Mouse (Mus musculus): ENCODE measurements around the gene Thada.

Gene Thada

DNA sequence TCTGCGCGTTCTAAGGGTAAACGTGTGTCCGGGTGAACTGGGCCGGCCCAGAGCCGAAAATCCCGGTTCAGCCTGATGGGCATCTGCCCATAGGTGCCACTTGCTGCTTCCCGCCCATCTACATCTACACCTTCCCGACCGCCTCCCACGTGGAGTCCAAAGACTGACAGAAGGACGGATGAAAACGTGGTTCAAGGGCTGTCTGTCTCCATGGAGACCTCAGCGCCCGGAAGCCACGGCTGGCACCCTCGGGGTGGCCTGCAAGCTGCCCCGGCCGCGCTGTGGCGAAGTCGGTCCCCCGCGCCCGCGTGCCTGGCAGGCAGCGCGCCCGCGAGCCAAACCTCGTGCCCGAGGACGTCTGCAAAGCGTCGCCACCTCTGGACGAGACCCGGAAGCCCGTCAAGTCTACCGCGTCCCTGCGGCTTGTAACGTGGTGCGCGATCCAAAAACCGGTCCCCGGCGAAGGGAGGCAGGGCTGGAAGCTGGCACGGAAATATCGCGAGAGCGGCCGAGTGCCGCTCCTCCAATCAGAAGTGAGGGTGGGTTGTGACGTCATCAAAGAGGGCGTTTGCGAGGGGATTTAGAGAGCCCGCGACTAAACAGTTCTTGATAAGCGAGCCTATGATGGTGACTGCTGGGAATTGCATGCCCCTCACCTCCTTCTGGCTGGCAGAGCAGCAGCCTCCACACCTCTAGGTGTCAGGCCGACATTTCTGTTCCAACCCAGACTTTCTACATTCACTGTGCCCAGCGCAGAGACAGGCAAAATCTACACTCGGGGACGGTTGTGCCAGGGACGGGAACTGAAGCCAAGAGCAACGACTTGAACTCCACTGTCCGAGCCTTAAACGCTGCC, at the start of gene Thada:
Gene Thada, minus strand, starts transcription at position 453 of the 856 bp plus-strand sequence.
- peak; percentile 100 for DNase-seq (ENCODE audit: low read depth)

DNA sequence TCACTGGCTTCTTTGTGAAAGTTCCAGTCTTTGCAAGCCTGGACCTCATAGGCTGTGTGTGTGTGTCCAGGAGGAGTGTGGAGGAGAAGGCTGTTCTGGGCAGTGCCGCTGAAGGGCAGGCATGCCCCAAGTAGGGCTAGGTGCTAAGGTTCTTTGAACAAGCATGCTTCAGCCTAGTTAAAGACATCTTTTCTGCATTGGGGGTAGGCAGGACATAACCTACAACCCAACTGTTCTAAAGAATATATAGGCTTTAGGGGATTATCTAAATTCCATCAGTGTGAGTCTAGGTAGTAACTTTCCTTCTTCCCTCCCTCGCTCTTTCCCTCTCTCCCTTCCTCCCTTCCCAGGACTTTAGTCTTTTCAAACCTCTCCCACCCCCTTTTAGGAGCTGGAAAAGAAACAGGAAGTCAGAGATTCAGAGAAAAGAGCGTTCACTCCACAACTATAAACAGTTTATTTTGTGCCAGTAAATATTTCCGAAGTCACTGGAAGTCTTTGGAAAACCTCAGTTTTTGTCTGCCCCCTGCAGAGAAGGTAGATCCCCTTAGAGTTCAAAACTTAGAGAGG, 46.6 kb upstream of the Thada start:
- no peak for DNase-seq (ENCODE audit: low read depth)

DNA sequence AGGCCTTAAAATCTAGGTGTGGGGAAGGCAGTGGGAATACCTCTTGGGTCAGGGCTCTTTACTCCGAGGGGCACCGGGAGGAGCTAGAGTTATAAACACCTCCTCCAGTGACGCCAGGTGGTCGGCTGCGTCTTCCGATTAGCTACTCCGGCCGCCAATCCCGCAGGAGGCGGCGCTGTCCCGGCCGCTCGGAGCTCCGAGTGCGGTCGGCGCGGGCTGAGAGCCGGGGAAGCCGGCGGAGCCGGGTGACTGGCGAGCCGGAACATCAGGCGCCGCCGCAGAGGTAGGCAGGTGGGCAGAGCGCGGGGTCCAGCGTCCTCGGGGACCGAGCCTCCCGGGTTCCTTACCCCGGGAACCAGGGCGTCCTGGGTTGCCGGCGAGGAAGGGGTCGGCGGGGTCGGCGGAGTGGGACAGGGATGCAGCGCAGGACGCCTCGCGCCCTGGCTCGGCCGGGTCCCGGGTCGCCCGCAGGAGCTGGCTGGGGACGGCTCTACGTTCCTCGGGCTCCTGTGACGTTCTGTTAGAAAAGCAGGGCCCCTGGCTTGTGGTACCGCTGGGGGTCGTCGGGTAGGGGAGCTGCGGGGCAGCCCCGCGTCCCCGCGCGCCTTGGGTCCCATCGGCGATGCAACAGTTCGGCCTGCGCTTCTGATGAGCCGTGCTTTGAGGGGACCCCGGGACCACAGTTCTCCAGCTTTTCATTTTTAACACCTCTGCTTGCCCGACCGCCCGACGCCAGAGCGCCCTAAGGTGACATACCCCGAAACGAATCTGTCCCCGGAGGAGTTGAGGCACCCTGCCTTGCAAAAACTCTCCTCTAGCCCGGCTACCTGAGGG, 45.9 kb upstream of the Thada start, which contains the start of gene Plekhh2:
Gene Plekhh2, plus strand, starts transcription at position 214 of the 834 bp plus-strand sequence.
- DNase-seq (ENCODE audit: low read depth), result peak; percentile 8

DNA sequence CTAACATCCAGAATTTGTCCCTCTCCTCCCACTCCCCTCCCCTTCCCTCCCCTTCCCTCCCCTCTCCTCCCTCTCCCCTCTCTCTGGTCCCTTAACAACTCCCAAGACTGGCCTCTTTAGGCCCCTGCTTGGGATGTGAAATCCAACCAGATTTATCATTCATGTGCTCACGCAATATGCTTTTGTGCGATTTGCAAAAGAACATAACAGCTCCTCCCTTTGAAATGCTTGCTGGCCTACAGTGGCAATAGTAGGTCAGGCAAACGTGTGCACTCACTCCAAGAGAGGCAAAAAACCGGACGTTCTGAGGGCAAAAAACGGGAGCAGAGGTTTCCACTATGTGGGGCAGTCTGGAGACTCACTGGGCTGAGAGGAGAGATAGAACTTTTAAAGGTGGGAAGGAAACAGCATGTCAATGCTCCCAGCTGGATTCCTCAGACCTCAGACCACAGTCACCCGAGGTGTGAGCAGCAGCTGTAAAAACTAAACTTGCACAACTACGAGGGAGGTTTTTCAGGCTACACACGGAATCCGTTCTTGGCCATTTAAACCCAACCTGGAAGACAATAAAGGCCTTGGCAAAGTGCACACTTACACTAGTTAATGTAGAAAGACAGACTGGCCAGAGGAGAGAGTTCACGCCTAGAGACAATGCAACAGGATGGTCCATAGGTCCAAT, 45.1 kb upstream of the Thada start:
- no peak for DNase-seq (ENCODE audit: low read depth)

DNA sequence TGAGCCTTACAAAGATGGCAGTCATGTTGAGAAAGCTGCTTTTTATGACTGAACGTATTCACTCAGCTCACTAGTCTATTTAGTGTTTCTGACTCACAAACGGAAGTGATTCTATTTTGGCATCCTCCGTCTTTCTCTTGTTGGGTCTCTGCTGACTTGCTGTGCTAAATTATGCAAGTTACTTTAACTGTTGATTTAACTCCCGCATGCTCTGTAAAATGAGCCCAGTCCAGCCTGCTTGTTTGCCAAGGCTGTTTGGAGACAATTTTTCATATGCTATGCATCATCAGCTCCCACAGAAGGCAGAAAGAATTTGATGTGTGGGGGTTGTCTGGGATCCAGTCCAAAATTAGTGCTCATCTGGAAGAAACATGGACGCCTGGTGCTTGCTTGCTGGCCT, 44.4 kb upstream of the Thada start:
- DNase-seq (ENCODE audit: low read depth), result no peak

- no peak for DNase-seq (ENCODE audit: low read depth)
These were observed 43.2 kb upstream of the Thada start for GRCm38 (mm10) chr17:84509176-84509575.

DNA sequence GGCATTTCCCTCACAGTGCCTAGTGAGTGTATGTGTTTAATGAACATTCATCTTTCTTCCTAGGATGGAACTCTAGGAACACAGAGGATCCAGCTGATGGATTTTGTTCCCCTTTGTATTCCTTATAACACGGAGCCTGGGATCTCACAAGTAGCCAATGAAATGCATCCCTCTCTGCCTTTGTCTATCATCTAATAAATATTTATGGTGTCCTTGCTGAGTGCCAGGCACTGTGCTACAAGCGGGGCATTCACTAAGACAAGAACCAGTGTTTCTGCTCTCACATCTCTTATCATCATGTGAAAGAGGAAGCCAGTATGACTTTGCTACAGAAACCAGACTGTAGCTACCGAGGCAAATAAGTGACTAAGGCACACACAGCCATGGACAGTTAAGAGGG, 42.7 kb upstream of the Thada start:
- DNase-seq (ENCODE audit: low read depth), result no peak

- no peak for DNase-seq (ENCODE audit: low read depth)
These were observed 39.9 kb upstream of the Thada start for GRCm38 (mm10) chr17:84505922-84506321.

- DNase-seq (ENCODE audit: low read depth), result no peak
These were observed 36.3 kb upstream of the Thada start for GRCm38 (mm10) chr17:84502341-84502740.

GRCm38 (mm10) chr17:84498639-84499038, 32.6 kb upstream of the Thada start:
- no peak for DNase-seq (ENCODE audit: low read depth)

DNA sequence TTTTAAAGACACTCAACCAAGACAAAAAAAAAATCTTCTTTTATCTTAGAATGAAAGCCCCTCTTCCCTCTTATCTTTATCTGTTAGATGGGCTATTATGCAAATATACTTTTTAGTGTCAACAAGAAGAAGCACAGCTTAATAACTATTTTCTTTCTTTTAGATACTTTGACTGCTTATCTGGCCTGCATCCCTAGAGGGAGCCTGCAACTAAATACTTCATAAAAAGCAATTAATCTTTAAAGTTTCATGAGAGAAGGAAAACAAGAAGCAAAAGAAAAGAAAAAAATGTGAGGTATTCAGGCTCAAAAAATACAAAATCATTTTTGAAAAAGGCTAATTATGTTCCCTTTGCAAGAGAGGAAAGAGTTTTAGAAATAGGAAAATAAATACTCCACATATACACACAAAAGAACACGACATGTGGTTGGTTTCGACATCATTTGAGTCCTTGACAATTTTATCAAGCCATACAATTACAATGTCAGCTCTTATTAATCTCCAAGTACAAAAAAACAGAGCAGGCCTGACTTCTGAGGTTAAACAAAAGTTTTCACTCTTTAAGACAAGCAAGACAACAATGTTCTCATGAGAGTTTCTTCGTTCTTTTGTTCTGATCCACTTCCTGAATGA, 32.1 kb upstream of the Thada start:
- DNase-seq (ENCODE audit: low read depth), result no peak

- no peak for DNase-seq (ENCODE audit: low read depth)
These were observed 31.6 kb upstream of the Thada start for GRCm38 (mm10) chr17:84497559-84497958.

DNA sequence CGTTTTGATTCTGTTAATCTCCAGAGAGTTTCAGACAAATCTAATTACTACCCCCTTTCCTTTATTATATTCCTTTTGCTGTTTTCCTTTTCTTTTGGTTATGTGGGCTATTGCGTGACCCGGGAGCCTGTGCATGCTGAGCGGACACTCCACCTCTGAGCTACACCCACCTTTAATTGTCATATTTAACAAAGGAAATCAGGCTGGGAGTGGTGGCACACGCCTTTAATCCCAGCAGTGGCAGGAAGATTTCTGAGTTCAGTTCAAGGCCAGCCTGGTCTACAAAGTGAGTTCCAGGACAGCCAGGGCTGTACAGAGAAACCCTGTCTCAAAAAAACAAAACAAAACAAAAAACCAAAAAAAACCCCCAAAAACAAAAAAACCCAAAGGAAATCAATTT, 31.0 kb upstream of the Thada start:
- no peak for DNase-seq (ENCODE audit: low read depth)

DNA sequence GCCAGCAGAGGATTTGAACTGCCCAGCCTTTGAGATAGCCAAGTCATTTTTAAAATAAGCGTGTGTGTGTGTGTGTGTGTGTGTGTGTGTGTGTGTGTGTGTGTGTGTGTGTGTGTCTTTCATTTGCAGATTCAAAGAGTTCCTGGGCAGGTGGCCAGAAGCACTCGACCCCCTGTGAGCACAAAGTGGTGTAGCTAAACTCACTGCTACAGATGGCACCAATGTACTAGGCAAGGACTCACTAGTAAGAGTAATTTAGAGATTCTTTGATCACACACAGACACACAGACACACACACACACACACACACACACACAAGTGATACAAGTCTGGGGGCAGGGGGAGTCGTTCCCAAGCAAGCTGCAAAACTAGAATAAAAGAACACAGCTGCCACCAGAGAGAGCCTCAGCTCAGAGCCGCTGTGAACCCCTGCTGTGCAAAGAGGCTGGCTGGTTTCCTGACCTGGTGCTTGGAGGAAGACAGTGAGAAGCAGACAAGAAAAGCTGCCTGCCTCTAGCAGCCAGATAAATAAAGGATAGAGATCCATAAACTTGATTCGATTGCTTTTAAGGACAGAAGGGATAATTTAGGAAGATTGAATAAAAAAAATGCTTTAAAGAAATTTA, 26.4 kb upstream of the Thada start:
- DNase-seq (ENCODE audit: low read depth), result no peak

DNA sequence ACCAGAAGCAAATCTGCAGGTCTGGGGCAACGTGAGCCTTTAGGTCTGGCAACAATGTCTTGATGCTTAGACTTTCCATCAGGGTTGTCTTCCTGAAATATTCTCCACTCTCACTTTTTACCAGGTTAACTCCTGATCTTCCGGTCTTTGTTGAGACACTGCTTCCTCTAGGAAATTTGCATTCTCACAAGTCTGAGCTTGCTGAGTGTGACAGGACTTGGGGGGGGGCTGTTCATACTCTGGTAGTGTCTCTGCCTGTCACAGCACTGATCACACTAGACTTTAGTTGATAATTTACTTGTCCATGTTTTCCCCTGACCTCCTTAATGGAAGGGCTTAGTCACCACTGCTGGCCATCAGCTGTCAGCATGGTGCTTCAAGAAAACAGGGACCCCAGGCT, 21.4 kb upstream of the Thada start:
- DNase-seq (ENCODE audit: low read depth), result no peak

DNA sequence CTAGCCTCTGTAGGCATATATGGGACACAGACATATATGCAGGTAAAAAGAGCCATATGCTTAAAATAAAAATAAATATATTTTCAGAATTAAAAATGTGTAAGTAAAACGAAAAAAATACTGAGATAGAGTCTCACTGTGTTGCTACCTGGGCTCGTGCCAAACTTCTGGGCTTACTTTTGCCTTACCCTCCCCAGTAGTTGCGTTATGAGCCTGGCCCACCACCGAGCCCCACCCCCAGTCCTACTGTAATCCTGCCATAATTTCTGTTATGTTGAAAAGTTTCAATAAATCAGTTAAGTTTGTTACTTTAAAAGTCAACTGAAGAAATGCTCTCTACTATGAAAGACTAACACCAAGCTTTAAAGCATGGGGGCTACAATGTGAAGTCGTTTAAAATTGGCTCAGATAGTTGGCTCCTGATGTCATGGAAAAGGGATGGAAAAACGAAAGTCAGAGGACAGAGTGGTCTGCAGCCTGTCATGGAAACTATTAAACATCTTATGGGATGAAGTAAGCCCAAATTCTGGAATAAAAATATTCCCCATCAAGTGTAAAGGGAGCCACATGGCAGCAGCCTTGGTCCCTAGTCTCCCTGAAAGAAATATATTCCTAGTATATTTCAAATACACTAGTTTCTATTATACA, 17.8 kb upstream of the Thada start:
- DNase-seq (ENCODE audit: low read depth), result no peak

DNA sequence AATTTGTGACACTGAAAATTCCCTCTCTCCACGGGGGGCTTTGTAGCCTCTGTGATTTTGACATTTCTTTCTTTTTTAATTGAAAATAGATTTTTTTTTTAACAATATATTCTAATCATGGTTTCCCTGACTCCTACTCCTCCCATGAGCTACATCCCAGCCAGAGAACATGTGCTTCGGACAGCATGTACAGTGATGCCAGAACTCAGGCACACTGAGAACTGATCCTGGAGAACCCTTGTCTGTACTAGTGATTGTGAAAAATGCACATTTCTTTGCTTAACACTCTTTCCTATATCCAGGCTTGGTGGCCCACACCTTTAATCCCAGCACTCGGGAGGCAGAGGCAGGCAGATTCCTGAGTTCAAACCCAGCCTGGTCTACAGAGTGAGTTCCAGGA, 16.8 kb upstream of the Thada start:
- DNase-seq (ENCODE audit: low read depth), result no peak

DNA sequence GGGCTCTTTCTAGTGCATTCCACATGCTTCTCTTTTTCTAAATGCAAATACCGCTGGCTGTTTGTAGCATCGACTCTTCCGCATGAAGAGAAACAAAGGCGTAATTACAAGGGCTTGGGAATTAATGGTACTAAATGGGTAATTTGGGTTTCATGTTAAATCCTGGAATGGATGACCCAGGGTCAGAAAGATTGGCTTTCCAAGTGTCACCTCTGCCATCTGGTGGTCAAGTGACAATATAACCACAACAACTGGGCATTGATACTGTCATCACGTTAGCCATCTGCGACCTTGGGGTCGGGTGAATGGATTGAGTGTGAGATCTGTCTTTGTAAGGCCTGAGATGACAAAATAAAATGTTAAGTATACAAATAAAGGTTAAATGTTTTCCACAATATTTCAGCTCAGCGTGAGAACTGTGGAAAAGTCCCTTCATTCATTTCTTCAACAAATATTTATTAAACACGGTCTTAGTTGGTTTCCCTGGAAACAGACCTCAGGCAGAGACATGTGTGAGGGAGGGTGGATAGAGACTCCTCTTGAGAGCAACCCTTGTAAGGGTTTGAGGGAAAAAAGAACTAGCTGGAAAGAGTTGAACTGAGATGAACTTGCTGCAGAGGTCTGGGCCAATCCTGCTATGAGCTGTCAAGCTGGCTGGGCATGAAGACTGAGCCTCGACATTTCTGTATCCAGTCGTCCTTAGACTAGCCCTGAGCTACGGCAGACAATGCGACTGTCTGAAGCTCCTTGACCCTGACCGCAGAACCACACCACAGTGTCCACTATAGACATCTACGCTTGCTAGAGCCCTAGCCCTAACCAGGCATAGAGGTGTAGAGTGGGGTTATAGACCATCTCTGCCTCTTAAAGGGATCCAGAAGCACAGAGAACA, 14.7 kb upstream of the Thada start:
- peak; percentile 50 for DNase-seq (ENCODE audit: low read depth)

DNA sequence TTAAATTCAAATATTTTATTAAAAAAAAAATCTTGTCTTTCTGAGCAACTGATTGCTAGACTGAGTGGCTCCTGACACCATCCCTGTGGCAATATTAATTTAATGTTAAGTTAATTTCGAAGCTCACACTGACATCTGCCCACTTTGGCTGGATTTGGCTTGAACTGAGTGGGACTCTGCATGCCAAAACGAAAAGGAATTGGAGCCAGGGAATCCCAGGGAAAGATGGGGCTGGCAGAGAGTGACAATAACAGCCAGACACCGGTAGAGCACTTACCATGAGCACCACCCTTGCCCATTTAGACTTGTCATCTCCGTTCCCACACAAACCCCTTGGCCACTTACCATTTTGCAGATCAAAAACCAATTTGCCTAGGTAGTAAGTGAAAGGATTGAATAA, 12.3 kb upstream of the Thada start:
- DNase-seq (ENCODE audit: low read depth), result no peak

DNA sequence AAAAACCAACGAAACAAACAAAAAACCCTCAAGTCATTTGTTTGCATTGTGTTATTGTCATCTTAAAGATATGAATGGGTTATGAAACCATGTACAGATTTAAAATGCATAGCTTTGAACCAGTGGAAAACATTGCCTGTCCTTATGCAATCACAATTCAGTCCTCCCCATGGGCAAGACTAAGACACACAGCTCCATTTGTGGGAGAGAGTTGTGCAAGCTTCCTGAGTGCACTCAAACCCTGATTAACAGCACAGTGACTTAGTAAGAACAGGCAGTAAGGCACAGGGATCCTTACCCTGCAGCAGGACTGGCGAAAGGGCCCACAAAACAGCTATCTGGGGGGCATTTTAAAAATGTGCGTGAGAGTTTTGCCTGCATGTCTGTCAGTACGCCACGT, 11.2 kb upstream of the Thada start:
- no peak for DNase-seq (ENCODE audit: low read depth)

Data from induced T-regulatory cell, adult 2 months (primary cell).